Mouse (Mus musculus) CD4-positive, CD25-positive, alpha-beta regulatory T cell, adult 4 months (primary cell): Measurements from ENCODE around the gene Pex16. TPM values are rescaled to one million over a fixed set of nuclear protein-coding genes. Genes with fewer than 3 reads are reported as not detected.
"Not testable (repeated sequence)": the region's sequence is repeated elsewhere in the genome, so short reads cannot be mapped to it uniquely, and the experiment has no call there.

Experiments
- ATAC-seq: one replicate; pipeline ENCODE4 v1.8.0; 2017
- polyA plus RNA-seq, 2 experiments: library from polyadenylated mRNA; unstranded; fragments of 100-300 nt; shearing (Covaris generic); gene quantifications; one replicate each; pipeline ENCODE4 v1.2.1; 2017

The Pex16 gene
- polyA plus RNA-seq, 2 experiments from 2014 or later = 44.5 to 77.0 TPM

DNA sequence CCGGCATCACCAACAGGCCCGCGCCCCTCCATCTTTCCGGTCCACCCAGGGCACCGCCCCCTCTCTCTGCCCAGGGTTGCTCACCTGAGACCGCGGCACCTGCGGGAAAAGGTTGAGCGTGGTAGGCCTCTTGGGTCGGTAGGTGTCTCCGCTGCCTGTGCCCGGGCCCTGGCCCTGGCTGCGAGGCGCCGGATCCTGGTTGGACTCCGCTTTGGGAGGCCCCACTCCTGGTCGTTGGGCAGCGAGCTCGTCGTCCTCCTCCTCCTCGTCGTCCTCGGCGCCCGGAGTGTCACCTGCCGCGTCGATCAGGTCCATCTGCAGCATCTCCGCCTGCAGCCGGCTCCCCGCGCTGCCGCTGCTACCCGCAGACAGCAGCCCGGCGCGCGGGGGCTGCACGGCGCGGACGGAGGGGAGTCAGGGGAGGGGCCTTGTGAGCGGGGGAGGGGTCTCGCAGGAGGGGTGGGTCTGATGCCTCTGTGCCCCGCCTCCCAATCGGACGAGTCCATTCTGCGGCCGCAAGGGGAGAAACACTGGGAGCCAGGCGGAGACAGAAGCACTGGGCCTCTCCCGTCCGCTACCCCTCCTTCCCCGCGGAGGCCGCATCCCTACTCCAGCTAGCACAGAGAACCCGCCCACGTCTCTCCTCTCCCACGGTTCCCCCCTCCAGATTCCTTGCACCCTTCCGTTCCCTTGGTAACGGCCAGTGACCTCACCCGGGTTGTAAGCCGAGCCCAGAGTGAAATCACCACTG lies 14.6 kb downstream of the Pex16 start:
- ATAC-seq = peak; percentile 55

DNA sequence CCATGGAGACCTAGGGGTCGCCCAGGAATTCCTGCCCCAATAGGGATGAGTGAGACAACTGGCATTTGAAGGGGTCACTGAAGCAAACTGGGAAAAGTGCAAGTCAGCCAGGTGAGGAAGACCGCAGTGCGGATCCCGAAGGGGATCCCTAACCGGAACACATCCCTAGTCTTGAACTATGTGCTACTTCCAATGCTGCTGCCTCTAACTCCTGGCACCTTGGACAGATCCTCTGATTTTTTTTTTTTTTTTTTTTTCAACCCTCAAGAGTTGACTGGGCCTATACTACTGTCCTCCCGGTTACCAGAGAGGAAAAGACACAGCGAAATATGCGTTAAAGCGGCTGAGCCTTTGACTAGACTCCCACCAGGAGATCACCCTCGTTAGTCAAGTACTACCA lies 15.2 kb downstream of the Pex16 start:
- ATAC-seq = no peak

DNA sequence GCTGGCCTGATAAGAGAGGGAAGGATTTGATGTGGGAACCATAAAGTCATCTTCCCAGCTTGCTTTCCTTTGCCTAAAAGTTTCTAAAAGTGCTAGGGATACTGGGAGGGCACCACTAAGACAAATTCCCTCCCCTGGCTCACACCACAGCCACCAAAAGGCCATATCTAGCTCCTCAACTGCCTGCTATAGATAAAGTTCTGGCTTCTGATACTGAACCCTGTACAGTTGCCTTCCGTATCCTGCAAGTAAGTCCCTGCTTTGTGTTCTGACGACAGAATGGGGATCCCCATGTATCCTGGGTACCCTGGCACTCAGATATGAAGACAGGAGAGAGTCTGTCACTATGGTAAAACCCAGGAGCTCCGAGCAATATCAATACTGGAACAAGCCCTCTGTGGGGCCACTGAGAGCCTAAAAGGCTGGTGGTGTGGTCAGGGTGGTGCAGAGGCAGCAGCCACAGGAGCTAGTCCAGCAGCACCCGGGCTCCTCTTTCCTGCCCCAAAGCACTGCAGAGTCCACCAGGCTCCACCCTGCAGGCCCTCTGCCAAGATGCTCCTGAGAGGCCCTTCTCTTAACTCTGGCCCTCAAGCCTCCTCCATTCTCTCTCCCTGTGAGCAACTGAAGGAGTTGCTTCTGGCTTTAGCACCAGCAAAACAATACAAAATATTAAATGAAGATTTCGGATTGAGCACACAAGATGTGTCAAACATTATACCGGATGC lies 15.9 kb downstream of the Pex16 start:
- ATAC-seq = no peak

DNA sequence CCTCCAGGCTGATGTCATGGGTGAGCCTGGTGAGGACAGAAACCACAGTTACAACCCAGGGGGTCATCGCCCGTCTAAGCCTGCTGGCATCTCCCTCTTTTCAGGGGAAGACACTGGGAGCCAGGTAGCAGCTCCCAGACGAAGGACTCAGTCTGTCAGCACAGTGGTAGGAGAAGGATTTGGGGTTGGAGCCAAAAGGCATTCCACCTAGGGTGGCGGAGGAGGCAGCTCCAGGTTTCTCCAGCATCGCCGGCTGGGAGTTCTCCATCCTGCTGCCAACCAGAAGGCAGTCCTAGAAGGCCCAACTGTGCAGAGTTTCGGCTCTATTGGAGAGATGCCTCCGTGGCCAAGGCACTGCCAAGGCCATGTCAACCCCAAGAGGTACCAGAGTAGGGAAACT lies 16.6 kb downstream of the Pex16 start:
- no peak for ATAC-seq

DNA sequence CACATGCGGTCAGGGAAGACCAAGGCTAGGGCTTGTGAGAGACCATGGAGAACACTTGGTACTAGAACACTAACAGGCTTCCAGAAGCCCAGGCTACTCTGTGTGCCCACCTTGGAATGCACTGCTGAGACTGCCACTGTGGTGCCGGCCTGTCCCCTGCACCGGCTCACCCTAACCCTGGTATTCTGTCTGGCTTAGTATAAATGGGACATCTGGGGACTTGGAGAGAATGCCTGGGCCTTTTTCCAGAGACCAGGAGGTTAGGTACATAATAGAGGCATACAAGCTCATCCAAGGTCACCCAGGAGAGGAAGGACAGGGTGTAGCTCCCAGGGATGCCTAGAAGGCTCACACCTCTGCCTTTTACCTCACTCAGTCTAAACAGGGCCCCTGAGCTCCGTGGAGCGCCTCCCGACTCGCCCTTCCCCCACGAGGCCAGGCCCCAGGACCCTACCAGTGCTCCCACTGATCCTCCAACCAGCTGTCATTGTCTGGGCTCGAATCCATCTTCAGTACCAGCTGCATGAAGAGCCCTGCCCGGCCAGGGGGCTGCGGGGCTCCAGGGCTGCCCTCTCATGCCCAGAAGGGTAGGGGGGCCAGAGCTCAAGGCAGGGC lies 17.3 kb downstream of the Pex16 start:
- ATAC-seq = no peak

DNA sequence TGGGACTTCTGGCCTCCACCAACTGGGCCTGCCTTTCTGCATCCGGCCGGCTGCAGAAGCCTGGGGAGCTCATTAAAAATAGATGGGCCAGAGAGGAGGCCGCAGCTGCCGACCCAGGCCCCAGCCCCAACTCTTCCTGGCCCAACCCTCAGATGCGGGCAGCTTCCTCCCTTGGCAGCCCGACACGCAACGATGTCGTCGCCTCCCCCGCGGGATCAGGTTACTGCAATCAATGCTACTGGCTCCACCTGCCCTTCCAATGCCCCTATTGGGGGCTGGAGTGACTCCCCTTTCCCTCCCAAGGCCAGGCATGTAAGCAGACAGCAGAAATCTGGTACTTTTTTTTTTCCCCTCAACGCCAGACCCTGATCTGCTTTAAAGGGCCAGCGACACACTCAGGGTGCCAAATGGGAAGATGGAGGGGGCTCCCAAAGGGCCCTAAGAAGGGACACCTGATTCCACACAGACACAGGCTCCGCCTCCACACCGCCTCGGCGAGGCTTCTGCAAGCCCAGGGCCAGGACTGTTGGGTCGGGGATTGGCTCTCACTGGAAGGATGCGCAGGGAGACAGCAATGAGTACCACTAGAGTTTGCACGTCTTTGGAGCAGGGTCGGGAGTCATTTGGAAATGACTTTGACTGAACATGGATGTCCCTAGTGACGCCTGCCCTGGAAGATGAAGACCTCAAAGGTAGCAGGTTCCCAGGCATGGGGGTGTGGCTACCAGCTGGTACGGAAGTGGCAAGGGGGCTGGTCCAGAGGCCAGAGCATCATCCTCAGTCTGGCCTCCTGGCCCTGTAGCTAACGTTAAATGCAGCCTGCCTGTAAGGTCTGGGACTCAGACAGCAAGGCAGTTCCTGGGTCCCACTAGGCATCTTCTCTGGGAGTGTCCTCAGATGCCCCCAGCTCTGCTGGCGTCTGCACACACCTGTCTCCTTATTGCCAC lies 18.1 kb downstream of the Pex16 start:
- ATAC-seq = peak; percentile 33

DNA sequence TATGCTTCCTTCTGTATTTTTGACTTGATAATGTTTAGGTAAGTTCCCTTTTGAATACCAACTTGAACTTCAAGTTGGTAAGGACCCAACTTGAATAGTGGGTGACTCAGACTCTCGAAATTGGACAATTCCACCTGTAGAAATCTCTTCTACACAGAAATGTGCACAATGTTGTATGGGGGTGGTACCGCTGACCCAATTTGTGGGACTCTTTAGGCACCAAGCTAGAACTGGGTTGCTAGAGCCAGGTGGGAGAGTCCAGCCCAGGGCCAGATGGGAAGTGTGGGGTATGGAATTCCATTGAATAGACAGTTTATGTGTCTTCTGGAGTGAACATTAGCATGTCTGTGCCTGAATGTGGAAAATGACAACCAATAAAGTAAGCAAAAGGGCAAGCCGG lies 21.1 kb downstream of the Pex16 start:
- ATAC-seq = no peak

DNA sequence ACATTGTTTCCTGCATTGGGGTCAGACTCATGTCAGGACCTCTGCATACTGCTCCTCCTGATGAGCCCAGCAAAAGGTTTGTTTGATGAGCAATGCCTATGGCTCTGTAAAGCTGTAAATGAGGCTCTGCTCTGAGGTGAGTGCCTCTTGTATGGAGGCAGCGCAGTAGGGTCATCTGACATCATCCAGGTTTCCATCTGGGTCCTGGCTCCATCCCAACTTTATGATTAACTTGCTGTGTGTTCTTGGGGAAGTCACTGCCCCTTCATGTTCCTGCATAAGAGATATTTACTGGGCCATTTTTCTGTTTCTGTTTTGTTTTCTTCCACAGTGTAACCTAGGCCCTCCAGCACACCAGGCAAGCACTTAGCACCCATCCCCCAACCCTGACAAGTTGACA lies 23.0 kb downstream of the Pex16 start:
- ATAC-seq = no peak

DNA sequence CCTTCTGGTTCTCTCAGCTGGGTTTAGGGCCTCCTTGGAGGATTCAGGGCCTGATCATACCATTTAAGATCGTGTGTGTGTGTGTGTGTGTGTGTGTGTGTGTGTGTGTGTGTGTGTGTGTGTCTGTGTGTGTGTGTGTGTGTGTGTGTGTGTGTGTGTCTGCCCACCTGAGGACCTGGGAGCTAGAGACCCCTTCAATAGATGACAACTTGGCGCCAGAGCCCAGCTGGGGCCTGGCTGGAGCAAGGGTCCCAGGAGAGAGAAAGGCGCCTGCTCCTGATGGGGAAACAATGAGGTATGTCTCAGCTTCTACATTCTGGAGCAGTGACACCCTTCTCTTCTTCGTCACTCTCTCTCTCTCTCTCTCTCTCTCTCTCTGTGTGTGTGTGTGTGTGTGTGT lies 25.4 kb downstream of the Pex16 start:
- not testable (repeated sequence) for ATAC-seq

DNA sequence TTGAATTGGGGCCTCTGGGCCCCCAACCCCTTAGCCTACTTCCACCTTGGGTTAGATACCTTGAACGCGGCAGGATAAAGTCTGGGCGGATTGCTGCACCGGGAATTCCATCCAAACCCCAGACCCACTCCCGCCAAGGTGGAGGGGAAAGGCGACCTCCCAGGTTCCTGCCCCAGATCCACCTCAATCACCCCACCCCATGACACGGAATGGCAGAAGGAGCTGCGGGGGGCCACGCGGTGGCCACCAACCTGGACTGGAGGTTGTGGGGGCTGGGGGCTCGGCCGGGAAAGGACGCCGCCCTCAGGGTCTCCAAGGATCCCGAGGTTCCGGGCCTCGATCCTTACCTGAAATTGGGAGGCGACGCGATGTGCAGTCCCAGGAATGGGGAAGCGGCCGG lies 26.2 kb downstream of the Pex16 start:
- ATAC-seq = no peak

DNA sequence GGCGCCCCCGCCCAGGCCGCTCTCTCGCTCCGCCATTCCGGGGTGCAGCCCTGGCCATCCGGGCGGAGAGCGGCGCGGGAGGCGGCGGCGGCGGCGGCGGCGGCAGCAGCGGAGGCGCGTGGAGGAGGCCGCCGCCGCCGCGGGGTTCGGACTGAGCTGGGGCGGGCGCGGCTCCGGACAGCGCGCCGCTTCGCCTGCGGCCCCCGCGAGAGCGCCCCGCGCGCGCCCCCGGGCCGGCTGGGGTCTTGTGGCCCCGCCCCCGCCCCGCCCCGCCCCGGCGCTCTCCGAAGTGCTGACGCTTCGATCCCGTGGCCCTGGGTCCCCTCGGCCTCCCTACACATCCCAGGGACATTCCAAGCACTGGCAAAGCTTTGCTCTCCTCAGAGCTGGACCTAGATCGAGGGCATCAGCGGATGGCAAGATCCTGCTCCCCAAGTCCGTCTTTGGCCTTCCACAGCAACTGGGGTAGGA lies 26.6 kb downstream of the Pex16 start, which contains the start of gene Mapk8ip1:
TSS of gene Mapk8ip1 (minus strand) at position 173 of the 471 bp plus-strand sequence.
- no peak for ATAC-seq

DNA sequence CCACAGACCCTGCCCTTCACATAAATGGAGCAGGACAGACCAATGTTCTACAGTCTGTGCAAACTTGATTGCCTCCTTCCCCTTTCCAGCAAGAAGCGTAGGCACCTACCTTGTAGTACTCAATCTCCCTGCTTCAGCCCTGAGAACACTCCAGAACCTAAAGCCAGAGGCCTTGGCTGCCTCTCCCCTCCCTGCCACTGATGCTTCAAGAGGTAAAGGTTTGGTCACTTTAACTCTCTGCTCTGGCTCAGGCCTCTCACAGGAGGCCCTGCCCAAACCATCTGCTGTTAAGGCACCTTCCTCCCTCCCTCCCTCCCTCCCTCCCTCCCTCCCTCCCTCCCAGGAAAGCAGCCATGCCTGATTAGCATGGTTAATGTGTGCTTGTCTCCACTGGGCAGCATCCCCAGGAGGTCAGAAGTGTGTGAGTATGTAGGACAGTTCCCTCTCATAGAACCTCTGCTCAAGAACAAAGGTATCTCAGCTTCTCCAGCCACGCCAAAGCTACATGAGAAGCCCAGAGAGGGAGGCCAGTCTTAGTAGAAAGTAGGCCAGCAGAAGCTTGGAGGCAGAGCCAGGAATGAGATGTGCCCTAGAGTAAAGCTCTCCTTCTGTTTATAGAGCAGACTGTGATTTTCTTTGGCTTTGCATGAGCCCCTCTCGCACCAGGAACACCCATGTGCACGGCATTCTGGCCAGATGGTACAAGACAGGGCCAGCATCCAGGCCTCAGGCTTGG lies 28.3 kb downstream of the Pex16 start:
- no peak for ATAC-seq

DNA sequence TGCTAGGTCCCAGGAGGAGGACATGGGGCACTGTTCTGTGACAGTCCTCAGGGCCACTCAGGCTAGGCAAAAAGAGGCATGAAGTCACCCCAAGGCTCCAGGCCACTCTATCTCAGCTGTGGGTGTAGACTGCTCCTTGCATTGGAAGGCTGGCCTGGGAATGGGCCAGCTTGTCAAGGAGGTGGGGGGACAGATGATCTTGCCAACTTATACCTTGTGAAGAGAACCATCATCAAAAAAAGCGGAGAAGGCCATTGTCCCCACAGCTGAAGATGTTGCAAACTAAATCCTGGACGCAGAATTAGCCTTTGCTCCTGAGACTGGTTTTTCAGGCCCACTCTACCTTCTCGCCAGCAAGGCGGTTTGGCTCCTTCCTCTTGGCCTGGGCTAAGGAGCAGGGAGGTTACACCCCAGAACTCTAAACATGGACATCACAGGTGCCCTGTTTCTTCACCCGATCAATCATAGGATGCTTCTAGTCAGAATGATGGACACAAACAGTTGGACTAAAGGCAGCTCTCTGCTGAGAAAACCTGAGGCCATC lies 29.4 kb downstream of the Pex16 start:
- no peak for ATAC-seq

DNA sequence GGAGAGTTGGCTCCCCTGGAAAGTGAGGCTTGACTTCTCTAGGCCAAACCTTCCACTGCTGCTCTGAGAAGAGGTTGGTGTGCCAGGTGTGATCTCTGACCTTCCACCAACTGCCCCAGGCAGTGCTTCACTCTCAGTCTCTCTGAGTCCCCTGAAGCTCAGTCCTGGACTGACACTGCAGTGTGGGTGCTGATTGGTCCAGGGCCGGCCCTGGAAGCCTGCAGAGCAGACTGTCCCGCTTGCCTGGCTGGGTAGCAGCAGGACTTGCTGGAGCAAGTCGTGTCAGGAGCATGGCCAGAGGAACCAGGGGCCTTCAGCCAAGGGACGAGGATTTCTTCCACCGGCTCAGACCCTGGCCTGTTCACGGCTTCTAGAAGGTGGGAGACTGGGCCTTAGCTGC lies 30.3 kb downstream of the Pex16 start:
- ATAC-seq = no peak

DNA sequence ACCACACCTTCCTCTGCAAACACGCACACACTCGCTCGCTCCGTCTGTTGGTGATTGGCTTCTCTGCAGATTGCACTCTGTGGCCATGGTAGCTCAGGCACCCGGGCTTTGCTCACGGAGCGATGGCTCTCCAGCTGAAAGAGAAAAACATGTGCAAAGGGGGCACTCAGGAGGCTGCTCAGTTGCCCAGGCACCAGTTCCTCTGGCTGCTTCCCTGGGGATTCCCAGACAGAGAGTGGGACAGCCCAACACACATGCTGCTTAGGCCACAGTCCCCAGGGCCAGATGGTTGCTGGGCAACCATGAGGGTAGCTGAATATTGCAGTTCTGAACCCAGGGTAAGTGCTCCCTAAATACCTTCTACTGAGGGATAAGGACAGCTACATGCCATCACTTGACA lies 31.2 kb downstream of the Pex16 start:
- no peak for ATAC-seq

DNA sequence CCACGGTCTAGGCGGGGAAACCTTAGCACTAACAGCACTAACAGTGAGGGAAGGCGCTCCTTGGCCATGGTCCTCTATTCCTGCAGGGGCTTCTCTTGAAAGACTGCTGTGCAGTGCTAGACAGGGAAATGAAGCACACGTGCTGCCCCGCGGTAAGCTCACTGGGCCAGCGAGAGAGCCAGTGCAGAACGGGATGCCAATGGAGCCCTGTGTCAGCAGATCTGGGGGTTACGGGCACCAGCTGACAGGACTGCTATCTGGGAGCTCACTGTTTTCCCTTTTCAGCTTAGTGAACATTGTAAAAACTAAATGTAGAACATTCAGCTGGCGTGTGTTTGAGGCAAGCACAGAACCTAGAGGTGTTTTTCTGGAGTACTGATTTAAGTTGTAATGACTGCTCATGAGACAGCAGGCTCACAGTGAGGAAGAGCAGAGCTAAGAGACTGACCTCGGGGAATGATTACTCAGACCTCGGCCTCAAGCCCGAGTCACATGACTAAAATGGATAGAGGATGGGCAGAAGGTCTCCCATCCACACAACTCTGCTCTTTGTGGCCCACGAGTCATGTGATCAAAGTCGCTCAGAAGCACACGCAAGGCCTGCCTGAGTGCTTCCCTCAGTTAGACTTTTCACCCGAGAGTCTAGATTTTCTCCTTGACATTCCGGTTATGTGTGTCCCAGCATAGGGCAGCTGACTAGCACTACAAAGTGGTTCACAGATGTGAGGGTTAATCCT lies 34.0 kb downstream of the Pex16 start:
- ATAC-seq = no peak

DNA sequence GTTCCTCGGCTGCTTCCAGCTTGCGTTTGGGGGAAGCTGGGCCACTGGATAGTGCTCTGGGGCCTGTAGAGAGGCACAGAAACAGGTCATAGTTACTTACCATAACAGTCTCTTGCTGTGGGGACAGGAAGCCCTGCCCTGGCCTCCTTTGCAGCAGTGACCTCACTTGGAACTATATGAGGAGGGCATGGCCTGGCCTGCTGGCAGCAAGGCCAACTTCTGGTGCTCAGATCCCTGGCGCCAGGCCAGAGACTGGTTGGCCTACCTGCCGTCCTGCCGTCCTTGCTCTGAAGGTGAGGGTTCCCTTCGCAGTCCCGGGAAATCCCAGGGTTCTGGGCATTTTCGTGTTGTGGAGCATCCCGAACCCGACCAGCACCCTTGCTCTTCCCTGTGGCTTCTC lies 37.2 kb downstream of the Pex16 start:
- ATAC-seq = no peak

DNA sequence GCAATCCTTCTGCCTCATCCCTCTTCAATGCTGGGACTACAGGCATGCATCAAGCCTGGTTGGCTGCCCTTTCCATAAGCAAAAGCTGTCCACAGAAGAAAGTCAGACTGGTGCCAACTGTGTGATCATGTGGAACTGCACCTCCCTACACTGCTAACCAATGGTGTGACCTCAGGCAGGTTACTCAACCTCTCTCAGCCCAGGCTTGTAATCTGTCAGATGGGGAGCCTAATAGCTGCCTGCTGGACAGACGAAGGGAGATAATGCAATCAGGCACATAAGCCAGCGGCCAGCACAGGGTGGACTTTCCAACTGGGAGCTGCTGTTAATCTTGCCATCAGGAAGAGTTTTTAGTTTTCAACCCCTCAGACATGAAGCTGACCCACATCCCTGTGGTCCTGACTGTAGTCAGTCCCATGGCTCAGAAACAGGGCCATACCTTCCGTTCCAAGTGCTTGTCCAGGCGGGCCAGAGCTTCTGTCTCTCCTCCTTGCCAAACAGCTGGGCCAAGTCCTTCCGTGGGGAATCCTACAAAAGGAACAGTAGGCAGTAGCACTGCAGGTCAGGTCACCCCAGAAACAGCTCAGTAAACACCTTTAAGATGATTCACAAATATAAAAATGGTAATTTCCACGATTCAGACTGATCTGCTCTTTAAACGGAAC lies 47.4 kb downstream of the Pex16 start:
- no peak for ATAC-seq

DNA sequence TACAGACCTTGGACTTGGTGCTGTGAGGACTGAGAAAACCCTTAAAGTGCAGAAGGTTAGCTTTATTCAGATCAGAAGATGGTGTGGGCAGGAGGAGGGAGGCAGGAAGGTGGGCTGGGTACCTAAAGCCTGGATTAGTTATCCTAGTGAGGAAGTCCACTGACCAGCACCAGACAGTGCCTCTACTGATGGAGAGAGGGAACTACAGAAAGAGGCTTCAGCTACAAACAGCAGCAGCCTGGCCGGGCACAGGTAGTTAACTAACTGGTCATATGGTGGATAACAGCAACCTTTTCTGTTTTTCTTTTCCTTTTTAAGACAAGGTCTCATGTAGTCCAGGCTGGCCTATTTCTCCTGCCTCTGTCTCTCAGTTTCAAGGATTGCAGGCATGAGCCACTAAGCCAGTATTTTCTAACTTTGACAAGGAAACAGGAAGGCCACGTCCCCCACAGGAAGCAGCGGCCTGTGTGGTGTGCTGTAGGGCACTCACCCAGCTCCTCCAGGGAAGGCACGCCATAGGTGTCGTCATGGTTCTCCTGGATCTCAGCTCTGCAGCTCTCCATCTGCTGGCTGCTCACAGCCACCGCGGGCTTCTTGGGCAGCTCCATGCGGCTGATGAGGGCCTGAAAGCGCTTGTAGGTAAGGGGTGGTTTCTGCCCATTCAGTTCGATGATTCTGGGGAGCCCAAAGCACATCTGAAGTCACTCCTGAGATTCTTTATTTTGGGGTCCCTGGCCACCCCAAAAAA lies 48.1 kb downstream of the Pex16 start:
- peak; percentile 29 for ATAC-seq
